Mouse (Mus musculus): ENCODE data around the gene Tmem108.

The Tmem108 gene

GRCm38 (mm10) chr9:103459307-103459706 lies 302.3 kb downstream of the Tmem108 start:
- DNase-seq (ENCODE audit: low spot score in 2 of 2) = no peak

- DNase-seq (ENCODE audit: low spot score in 2 of 2) = no peak
These were observed 312.0 kb downstream of the Tmem108 start for GRCm38 (mm10) chr9:103449651-103450050.

- DNase-seq (ENCODE audit: low spot score in 2 of 2) = peak; percentile 53 to 55
These were observed 312.5 kb downstream of the Tmem108 start for GRCm38 (mm10) chr9:103449092-103449491.

DNA sequence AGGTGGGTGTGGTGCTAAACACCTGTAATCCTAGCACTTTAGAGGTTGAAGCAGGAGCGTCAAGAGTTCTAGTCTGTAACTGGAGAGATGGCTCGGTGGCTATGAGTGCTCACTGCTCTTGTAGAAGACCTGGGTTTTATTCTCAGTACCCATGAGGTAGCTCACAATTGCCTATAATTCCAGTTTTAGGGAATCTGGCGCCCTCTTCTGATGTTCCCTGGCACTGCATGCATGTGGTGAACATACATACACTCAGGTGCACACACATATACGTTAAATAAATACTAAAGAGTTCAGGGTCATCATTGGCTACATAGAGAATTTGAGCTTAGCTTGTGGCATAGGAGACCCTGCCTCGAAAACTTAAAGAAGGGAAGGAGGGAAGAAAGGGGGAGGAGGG lies 317.0 kb downstream of the Tmem108 start:
- no peak for DNase-seq (ENCODE audit: low spot score in 2 of 2)

DNA sequence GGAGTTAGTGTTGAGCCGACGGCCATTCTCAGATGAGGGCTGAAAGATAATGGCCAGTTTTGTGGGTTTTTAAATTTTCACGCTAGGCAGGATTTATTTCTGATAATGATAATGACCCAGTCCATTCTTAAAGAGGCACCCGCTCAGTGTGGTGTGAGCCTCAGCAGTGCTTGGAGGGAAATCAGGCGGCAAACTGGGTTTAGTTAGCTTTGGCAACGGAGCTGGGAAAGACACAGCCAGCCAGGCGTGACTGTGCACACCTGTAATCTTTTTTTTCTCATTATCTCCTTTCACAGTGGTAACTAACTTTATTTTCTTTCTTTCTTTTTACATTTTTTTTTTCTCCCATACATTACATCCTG lies 317.8 kb downstream of the Tmem108 start:
- DNase-seq (ENCODE audit: low spot score in 2 of 2) = no peak

DNA sequence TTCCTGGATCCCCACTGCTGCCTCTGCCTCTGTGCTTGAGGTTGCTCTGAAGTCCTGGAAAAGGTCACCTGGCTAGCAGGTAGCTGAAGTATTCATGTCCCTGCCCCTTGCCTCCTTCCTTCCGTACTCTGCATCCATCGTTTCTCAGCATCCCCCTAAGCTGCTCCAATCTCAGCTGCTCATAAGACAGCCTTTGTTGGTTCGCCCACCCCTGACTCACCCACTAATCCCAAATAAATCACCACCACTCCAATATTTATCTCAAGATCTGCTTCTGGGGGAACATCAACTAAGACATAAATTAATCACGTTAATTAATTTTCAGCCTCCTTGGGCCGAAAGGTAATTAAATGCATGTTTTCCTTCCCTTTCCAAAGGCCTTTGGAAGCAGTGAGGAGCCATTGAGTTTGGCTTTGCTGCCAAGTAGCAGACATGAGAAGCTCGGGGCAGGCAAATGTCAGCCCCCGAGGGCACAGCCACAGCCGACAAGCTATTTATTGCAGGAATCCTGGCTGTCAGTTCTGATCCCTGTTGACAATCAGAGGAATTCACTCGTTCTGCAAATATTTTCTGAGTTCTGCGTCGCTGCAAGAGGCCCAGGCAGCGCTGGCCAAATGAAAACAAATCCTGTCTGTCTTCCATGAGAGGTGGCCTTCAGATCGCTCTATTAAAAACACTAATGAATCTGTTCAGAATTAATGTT lies 318.4 kb downstream of the Tmem108 start:
- DNase-seq (ENCODE audit: low spot score in 2 of 2) = no peak

- no peak for DNase-seq (ENCODE audit: low spot score in 2 of 2)
These were observed 321.0 kb downstream of the Tmem108 start for GRCm38 (mm10) chr9:103440597-103440996.

DNA sequence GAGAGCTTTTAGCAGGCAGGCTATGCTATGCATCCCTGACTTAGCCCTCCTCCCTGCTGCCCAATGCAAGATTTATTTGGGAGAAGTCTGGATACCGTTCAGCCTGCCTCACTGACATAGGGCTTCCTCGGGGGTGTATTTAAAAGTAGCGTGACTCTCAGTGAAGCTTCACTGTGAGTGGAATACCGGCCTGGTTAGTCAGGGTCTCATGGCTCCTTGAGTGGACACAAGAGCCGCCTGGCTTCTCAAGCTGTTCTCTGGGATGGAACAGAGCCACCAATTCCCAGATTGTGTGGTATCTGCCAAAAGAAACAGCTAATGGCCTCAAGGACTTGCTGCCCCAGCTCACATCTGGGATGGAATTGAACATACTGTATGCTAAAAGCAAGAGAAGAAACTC lies 324.5 kb downstream of the Tmem108 start:
- no peak for DNase-seq (ENCODE audit: low spot score in 2 of 2)

- DNase-seq (ENCODE audit: low spot score in 2 of 2) = peak; percentile 62 to 78
These were observed 327.5 kb downstream of the Tmem108 start for GRCm38 (mm10) chr9:103434116-103434515.
